Mouse (Mus musculus) cerebellum, adult 9-11 months (tissue): ENCODE measurements around the gene Rlf.
A peak's percentile ranks its signal among the peaks of the same experiment; 100 is the strongest.
"Not testable (repeated sequence)": the region's sequence is repeated elsewhere in the genome, so short reads cannot be mapped to it uniquely, and the experiment has no call there.

Experiments used
- DNase-seq: peaks from one replicate; pipeline ENCODE4 v3.0.0; 2022

The Rlf gene

GRCm38 (mm10) chr4:121214793-121215304 is at the start of gene Rlf:
TSS of gene Rlf (minus strand) at chr4:121215084.
- DNase-seq: peak; percentile 98

GRCm38 (mm10) chr4:121241612-121242000 is 26.7 kb upstream of the Rlf start:
- no peak for DNase-seq

GRCm38 (mm10) chr4:121240637-121241611 is 26.0 kb upstream of the Rlf start:
- no peak for DNase-seq

- DNase-seq: no peak
Measured at GRCm38 (mm10) chr4:121239878-121240277, 25.0 kb upstream of the Rlf start.

GRCm38 (mm10) chr4:121231772-121232414 is 17.0 kb upstream of the Rlf start:
- DNase-seq: no peak

GRCm38 (mm10) chr4:121230943-121231614 is 16.2 kb upstream of the Rlf start:
- no peak for DNase-seq

- no peak for DNase-seq
Measured at GRCm38 (mm10) chr4:121227072-121227471, 12.2 kb upstream of the Rlf start.

GRCm38 (mm10) chr4:121225177-121225576 is 10.3 kb upstream of the Rlf start:
- DNase-seq: no peak

- DNase-seq: no peak
Measured at GRCm38 (mm10) chr4:121223136-121223535, 8.3 kb upstream of the Rlf start.

GRCm38 (mm10) chr4:121216216-121216615 is 1.3 kb upstream of the Rlf start:
- DNase-seq: peak; percentile 30

- peak; percentile 47 for DNase-seq
Measured at GRCm38 (mm10) chr4:121215489-121215888, 605 bp upstream of the Rlf start.

GRCm38 (mm10) chr4:121213936-121214792 is 720 bp downstream of the Rlf start:
- peak; percentile 11 for DNase-seq

- DNase-seq: no peak
Measured at GRCm38 (mm10) chr4:121208911-121209310, 6.0 kb downstream of the Rlf start.

GRCm38 (mm10) chr4:121197856-121198255 is 17.0 kb downstream of the Rlf start:
- no peak for DNase-seq

GRCm38 (mm10) chr4:121196995-121197394 is 17.9 kb downstream of the Rlf start:
- DNase-seq: no peak

- no peak for DNase-seq
Measured at GRCm38 (mm10) chr4:121196205-121196604, 18.7 kb downstream of the Rlf start.

- no peak for DNase-seq
Measured at GRCm38 (mm10) chr4:121194736-121195135, 20.1 kb downstream of the Rlf start.

- no peak for DNase-seq
Measured at GRCm38 (mm10) chr4:121192306-121192705, 22.6 kb downstream of the Rlf start.

- DNase-seq: no peak
Measured at GRCm38 (mm10) chr4:121189341-121189740, 25.5 kb downstream of the Rlf start.

- no peak for DNase-seq
Measured at GRCm38 (mm10) chr4:121179669-121180068, 35.2 kb downstream of the Rlf start.

- DNase-seq: no peak
Measured at GRCm38 (mm10) chr4:121167656-121168055, 47.2 kb downstream of the Rlf start.

- not testable (repeated sequence) for DNase-seq
Measured at GRCm38 (mm10) chr4:121166697-121167096, 48.2 kb downstream of the Rlf start.
